Mouse (Mus musculus) right cerebral cortex, adult 2 months (tissue): ENCODE data around the gene Ccdc177.

Experiments used
- DNase-seq, 2 experiments: peaks; one replicate each; pipeline ENCODE4 v3.0.0; 2021 to 2022; ENCODE audit warnings: low spot score in 2 of 2

Gene Ccdc177

GRCm38 (mm10) chr12:80736464-80737282 is 23.8 kb downstream of the Ccdc177 start:
- DNase-seq: peak; percentile 70 to 79

- no peak for DNase-seq
These were observed 25.7 kb downstream of the Ccdc177 start for GRCm38 (mm10) chr12:80734526-80735470.

DNA sequence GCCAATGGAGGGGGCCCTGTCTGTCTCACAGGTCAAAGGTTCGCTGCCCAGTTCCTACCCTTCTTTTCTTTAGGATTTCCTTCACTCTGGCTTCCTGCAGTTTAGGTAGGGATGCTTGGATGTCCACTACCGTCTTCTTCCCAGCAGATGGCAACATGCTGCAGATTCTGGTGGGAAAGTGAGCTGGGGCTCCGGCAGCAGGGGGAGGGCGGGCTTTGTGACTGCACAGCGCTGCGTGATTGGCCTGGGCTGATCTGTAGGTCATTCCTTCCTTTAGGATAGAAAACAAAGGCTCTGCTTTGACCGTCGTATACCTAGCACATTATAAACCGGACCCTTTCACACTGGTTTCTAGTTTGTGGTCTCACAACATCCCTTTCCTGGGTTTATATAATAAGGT is 29.9 kb downstream of the Ccdc177 start:
- DNase-seq: peak; percentile 77 to 81

GRCm38 (mm10) chr12:80729758-80730530 is 30.5 kb downstream of the Ccdc177 start:
- no peak for DNase-seq

DNA sequence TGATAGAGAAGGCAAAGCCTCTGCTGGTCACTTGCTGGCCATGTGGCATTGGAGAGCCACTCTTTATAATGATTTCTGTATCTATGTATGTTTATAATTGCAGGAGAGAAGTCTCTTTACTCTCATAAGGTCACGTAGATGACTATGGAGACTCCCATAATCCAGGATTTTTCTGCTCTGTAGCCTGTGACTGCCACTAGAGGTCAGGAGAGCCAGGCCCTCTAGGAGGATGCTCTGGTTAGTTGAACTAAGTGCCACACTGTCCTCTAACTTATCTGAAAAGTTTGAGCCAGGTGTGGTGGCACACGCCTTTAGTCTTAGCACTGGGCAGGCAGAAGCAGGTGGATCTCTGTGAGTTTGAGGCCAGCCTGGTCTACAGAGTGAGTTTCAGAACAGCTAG is 31.7 kb downstream of the Ccdc177 start:
- DNase-seq: no peak

- DNase-seq: no peak
These were observed 32.3 kb downstream of the Ccdc177 start for GRCm38 (mm10) chr12:80728207-80728606.

- DNase-seq: peak; percentile 89 to 92
These were observed 35.5 kb downstream of the Ccdc177 start for GRCm38 (mm10) chr12:80724853-80725559.

- no peak for DNase-seq
These were observed 39.0 kb downstream of the Ccdc177 start for GRCm38 (mm10) chr12:80721458-80721857.

DNA sequence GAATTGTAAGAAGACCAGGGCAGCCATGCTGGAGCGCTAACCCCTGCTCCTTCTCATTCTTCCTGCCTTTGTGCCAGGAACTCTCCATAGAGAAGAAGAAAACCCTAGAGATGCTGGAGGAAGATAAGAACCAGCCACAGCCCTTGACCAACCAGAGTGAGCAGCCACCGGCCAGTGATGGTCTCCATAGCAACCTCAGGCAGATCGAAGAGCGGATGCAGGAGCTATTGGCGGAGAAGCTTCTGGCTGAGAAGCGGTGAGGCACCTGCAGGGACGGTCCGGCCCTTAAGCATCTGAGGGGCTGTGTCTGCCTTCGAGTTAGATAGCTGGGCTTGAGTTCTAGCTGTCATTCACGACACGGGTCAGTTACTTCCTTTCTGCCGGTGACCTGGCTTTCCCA is 40.0 kb downstream of the Ccdc177 start:
- DNase-seq: no peak

GRCm38 (mm10) chr12:80719141-80719540 is 41.3 kb downstream of the Ccdc177 start:
- DNase-seq: no peak

- DNase-seq: peak in 1 of 2 experiments; percentile 17
These were observed 44.6 kb downstream of the Ccdc177 start for GRCm38 (mm10) chr12:80715915-80716314.

GRCm38 (mm10) chr12:80706915-80707604 is 53.4 kb downstream of the Ccdc177 start:
- no peak for DNase-seq

DNA sequence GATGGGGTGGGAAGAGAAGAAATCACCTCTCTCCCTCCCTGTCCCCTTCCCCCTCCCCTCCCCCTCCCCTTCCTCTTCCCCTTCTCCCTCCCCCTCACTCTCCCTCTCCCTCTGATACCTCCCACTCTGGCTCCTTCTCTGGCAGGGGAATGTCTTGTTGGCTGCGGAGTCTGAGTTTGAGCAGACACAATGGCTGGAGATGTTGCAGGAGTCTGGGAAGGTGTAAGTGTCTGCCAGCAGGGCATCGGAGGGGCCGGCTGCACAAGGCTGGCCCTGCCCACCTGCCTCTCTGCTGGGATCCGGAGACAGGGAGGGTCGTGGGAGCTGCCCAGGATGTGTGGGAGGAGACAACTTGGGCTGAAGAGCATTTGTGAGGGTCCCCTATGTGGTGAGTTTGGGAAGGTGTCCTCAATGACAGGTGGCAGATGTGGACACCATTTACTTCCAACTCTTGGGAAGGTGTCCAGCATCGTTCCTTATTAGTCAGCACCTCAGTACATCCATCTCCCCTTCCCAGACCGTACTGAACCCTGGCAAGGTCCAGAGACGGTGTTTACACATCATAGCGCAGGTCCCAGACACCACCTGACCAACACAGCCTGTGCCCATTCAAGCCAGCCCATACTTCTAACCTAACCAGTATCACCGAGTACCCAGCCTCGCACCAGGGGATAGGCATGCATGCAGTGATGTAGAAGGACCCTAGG is 54.1 kb downstream of the Ccdc177 start:
- DNase-seq: no peak
